Mouse (Mus musculus) urinary bladder, adult 2 months (tissue): ENCODE measurements around the gene Zfp646. TPM values are rescaled to one million over a fixed set of nuclear protein-coding genes. Genes with fewer than 3 reads are reported as not detected.
"Not testable (repeated sequence)": the region's sequence is repeated elsewhere in the genome, so short reads cannot be mapped to it uniquely, and the experiment has no call there.

Experiments used
- DNase-seq: peaks from one replicate; pipeline ENCODE4 v3.0.0; 2022; ENCODE audit warnings: low spot score
- polyA plus RNA-seq: library from polyadenylated mRNA; depleted of rRNA; stranded (reverse); fragments of >200 nt; gene quantifications from 2 replicates; pipeline ENCODE4 v1.2.3, GENCODE M21; 2012

Zfp646 gene
- polyA plus RNA-seq, 1 experiment: 12.2 TPM

- no peak for DNase-seq
Observed at GRCm38 (mm10) chr7:127880431-127880830, 4.4 kb downstream of the Zfp646 start.

GRCm38 (mm10) chr7:127885951-127886350 is 9.9 kb downstream of the Zfp646 start:
- peak; percentile 22 for DNase-seq

DNA sequence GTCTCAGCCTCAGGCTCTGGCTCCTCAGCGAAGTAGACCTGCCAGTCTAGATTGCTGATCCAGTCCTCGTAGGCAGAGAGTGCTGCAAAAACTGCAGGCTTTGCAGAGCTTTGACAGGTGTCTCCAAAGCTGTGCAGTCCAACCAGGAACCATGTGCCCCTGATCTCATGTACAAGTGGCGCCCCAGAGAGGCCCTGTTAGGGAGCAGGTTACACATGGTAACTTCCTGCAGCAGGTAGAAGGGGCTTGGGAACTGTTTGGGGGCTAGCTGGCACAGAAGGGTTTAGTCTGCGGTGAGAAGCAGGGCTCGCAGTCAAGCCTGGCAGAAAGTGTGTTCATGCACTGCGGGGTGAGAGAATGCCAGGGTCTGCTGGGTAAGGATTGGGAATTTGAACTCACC is 10.5 kb downstream of the Zfp646 start:
- peak; percentile 18 for DNase-seq

DNA sequence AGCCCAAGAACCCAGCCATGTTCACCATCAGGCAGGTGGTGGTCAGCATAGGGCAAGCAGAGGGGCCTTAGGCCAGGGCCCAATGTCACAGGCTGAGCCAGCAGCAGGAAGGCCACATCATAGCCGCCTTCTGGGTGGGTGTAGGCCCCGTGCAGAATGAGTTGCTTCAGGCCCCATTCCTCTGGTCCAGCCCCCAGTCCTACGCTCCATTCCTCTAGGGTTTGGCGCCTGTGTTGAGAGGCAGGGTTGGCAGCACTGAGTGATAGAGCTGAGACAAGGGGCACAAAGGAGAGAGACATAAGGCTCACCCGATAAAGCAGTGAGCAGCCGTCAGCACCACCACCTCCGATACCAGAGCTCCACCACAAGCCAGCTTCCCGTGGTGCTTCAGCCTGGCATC is 11.2 kb downstream of the Zfp646 start:
- peak; percentile 18 for DNase-seq

DNA sequence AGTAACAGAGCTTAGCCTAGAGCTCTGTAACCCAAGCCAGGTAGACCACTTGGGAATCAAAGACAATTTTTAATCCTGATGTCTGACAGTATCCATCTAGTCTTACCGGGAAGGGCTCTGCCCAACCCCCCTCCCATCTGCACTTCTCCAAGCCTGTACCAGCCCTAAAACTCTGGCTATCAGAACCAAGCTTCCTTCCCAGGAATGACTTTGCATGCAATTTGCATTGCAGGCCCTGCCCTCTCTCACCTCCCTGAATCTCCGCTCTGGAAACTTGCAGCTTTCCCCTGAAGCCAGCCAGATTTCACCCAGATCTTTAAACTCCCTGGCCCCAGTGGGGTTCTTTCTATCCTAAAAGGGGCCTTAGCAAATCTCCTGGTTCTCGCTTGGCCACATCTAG is 11.8 kb downstream of the Zfp646 start:
- no peak for DNase-seq

DNA sequence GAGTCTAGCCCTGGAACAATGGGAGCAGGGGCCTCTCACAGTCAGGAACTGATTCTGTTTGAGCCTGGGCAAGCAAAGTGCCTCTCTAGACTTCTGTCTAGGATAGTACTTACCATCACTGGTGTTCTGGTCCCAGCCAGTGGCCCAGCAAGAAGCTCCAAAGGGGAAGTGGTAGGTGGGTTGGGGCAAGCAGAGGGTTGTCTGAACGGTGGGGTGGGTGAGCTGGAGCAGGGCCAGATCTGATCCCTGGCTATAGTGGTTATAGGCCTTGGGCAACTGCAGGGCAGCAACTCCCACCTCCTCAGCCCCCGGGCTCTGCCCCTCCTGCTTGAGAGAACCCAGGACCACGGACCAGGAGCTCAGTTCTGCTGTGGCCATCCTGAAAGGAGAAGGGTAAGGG is 12.8 kb downstream of the Zfp646 start:
- peak; percentile 20 for DNase-seq

DNA sequence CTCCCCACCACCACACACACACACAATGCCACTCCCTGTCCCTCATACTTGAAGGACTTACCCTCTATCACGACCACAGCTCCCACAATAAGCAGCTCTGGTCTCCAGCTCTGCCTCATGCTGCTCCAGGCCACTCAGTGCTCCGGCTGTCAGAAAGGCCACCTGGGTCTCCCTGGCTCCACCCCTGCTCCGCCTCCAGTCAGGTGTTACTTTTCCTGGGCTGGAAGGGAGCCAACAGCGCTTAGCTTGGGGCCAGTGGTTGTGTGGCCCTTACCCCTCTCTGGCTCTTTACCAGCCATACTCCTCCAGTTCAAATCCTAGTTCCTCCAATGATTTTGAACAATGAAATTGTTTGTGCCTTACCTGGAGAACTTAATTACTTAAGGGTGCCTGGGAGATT is 14.8 kb downstream of the Zfp646 start, which contains the start of gene Prss53:
Prss53 (minus strand) TSS at position 173 of the 400 bp plus-strand sequence.
- DNase-seq: peak; percentile 18

- DNase-seq: no peak
Observed at GRCm38 (mm10) chr7:127894480-127894879, 18.5 kb downstream of the Zfp646 start.

GRCm38 (mm10) chr7:127895442-127895841 is 19.4 kb downstream of the Zfp646 start, which contains the start of the genes Gm21974 and Vkorc1:
TSS of gene Gm21974 (minus strand) at chr7:127895454.
TSS of gene Vkorc1 (minus strand) at chr7:127895617.
- peak; percentile 82 for DNase-seq

GRCm38 (mm10) chr7:127895891-127896290 is 19.9 kb downstream of the Zfp646 start:
- not testable (repeated sequence) for DNase-seq

- DNase-seq: no peak
Observed at GRCm38 (mm10) chr7:127896384-127896783, 20.4 kb downstream of the Zfp646 start.

GRCm38 (mm10) chr7:127897542-127897941 is 21.5 kb downstream of the Zfp646 start:
- DNase-seq: no peak

DNA sequence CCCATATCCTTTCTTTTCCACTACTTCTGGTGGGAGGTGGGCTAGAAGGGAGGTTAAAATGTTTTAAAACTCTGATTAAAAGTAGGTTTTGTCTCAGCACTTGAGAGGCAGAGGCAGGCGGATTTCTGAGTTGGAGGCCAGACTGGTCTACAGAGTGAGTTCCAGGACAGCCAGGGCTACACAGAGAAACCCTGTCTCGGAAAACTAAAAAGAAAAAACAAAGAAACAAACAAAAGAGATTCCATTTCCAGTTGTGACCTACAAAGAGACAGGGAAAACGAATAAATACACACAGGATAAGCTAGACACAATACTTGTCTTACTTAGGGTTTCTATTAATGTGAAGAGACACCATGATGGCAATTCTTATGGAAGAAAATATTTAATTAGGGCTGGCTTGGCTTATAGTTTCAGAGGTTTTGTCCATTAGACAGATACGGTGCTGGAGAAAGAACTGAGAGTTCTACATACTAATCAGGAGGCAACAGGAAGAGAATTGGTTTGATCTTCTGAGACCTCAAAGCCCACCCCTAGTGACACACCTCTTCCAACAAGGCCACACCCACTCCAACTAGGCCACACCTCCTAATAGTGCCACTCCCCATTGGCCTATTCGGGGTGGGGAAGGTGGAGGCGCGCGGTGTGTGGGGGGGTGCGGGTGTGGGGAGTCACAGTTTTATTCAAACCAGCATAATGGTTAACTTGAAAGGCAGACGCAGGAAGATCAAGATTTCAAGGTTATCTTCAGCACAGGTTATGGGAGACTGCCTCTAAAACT is 22.3 kb downstream of the Zfp646 start:
- DNase-seq: no peak

DNA sequence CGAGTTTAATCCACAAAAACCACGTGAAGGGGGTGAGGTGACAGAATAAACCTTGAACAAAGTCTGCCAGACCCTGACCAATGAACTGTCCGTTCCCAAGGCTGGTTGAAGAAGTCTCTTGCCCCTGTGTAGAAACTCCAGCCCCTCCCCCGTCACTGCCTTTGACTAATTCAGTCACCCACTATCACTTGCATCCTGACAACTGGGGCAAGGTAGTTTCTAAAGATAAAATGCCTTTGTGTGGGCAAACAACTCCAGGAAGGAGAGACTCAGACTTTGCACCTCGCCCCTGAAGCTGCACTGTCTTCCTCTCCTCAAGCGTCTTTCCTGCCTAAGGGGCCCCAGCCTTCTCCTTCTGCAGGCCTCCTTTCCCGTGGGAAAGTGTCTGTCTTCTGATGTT is 24.0 kb downstream of the Zfp646 start:
- no peak for DNase-seq

GRCm38 (mm10) chr7:127901772-127902171 is 25.8 kb downstream of the Zfp646 start:
- DNase-seq: no peak

DNA sequence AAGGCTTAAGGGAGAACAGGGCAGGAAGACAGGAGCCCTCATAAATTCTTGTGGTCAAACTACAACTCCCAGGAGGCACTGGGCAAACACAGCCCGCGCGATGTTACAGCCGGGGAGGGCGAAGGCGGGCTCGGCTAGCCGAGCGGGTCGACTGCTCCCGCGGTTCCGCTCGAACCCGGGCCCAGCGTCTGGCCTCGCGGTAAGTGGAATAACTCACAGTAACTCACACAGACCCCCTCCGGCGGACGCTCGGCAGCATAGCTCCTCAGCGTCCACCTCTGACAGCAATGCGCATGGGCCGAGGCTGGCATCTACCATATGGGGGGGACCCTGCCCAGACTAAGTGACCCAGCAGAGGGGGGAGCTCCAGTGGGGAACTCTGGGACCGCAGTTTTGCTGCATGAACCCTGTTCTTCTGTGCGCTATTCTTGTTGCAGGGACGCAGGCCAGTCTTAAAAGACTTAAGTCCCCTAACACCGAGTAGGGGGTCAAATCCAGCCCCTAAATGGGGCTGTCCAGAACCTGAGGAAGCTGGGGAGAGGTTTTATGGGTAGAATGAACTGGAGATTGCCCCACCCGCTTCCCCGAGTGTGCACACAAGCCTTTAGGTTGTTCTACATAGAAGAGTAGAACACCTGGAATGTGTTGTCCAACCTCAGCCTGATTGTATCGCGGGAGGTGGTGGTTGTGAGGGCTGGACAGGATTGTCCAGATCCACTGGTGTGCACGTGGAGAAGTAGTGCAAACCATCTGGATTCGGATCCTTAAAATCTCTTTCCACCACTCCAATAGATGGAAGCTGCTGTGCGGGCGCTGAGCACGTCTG is 28.2 kb downstream of the Zfp646 start, which contains the start of gene Bckdk:
Bckdk (plus strand) TSS at position 112 of the 826 bp plus-strand sequence.
- DNase-seq: peak; percentile 73

- DNase-seq: no peak
Observed at GRCm38 (mm10) chr7:127907939-127908338, 31.9 kb downstream of the Zfp646 start.

GRCm38 (mm10) chr7:127908656-127909055 is 32.6 kb downstream of the Zfp646 start:
- DNase-seq: no peak

DNA sequence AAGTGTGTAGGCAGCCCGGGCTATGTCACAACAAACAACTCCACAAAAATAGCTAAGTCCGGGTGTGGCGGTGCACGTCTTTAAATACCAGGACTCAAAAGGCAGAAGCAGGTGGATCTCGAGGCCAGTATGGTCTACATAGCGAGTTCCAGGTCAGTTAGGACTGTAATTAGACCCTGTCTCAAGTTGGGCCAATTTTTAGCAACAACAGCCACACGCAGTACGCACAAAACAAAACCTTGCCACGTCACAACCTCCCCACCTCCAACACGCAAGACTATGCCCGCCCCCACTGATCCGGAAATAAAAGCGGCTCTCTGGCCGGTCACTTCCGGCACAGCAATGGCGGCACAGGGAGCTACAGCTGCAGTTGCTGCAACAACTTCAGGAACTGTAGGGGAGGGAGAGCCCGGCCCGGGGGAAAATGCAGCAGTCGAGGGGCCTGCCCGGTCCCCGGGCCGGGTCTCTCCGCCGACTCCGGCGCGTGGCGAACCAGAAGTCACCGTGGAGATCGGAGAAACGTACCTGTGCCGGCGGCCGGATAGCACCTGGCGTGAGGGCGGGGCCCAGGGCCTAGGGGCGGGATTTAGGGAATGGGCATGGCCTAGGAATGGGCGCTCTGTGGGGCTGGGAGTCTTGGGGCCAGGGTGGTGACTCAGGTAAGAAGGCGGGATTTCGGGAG is 36.3 kb downstream of the Zfp646 start, which contains the start of gene Kat8:
Kat8 (plus strand) TSS at position 327 of the 682 bp plus-strand sequence.
- peak; percentile 83 for DNase-seq

DNA sequence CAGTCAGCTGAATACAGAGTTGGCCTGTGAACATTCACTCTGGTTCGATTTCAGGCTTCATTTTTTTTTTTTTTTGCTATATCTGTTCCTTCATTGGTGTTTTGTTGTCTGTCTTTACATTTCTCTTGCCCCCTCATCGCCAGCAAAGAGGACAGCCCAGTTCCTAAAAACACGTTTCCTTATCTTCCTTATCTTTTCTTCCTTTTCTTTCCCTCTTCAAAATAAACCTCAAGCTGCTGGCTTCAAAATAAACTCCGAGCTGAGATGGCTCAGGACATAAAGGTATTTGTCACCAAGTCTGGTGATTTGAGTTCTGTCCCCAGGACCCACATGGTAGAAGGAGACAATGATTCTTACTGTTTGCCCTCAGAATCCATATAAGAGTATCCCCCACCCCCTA is 36.9 kb downstream of the Zfp646 start:
- no peak for DNase-seq

DNA sequence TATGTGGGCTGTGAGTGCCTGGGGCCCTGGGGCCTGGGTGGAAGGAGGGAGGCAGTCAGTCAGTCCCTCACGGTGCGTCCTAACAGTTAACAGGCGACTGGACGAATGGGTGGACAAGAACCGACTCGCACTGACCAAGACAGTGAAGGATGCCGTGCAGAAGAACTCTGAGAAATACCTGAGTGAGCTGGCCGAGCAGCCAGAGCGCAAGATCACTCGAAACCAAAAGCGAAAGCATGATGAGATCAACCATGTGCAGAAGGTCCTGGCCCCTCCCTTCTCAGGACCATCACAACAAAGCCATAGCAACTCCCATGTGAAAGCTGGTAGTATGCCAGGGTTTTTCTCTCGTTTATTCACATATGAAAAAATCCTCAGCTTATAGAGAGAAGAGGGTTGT is 39.3 kb downstream of the Zfp646 start:
- no peak for DNase-seq

DNA sequence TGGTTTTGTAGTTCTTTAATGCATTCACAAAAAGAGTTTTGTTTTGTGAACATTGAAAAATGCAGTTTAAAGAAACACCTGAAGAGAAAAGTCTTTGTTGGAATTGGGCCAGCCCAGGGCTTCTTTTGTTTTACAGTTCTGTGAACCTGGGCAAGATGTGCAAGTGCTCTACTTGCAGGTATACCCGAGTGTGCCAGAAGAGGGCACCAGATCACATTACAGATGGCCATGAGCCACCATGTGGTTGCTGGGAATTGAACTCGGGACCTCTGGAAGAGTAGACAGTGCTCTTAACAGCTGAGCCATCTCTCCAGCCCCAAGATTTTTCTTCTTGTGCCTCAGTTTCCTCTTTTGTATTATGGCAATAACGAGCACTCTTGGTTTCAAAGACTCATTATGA is 42.2 kb downstream of the Zfp646 start:
- DNase-seq: no peak
